Mouse (Mus musculus) neural tube, embryonic 12.5 days (tissue): ENCODE measurements around the gene Tmed1. TPM values are rescaled to one million over a fixed set of nuclear protein-coding genes. Genes with fewer than 3 reads are reported as not detected.

ENCODE experiments used
- ATAC-seq: fragments of 200-750 bp; cut with Nextera tagmentation; 2 replicates; pipeline ENCODE4 v1.8.0; 2017; ENCODE audit warnings: low read depth, mild to moderate bottlenecking, moderate TSS enrichment, moderate library complexity; ENCODE audit not compliant: low FRiP score
- H3K27ac ChIP-seq: fragments of 300-500 bp; sonication (generic); 2 replicates; pipeline ENCODE4 v1.5.1; 2016
- H3K27me3 ChIP-seq: fragments of 300-500 bp; sonication (generic); replicated peaks from 2 replicates; pipeline ENCODE4 v1.6.1; 2016; ENCODE audit warnings: mild to moderate bottlenecking
- H3K36me3 ChIP-seq: fragments of 300-500 bp; sonication (generic); 2 replicates; pipeline ENCODE4 v1.6.1; 2016; ENCODE audit warnings: mild to moderate bottlenecking
- H3K4me1 ChIP-seq: fragments of 300-500 bp; sonication (generic); 2 replicates; pipeline ENCODE4 v1.6.1; 2016
- H3K4me2 ChIP-seq: fragments of 300-500 bp; sonication (generic); replicated peaks from 2 replicates; pipeline ENCODE4 v1.6.1; 2016; ENCODE audit warnings: mild to moderate bottlenecking
- H3K4me3 ChIP-seq: fragments of 300-500 bp; sonication (generic); 2 replicates; pipeline ENCODE4 v1.5.1; 2016
- H3K9ac ChIP-seq: fragments of 300-500 bp; sonication (generic); 2 replicates; pipeline ENCODE4 v1.6.1; 2016; ENCODE audit warnings: mild to moderate bottlenecking
- H3K9me3 ChIP-seq: fragments of 300-500 bp; sonication (generic); 2 replicates; pipeline ENCODE4 v1.6.1; 2016; ENCODE audit warnings: mild to moderate bottlenecking
- WGBS: fragments of 180-500 bp; shearing (Covaris S2); methylation state at CpG from one replicate; pipeline ENCODE4 v1.1.7; 2016; 5-methylcytosine and 5-hydroxymethylcytosine counted together
- polyA plus RNA-seq: library from polyadenylated mRNA; unstranded; fragments of >200 nt; fragmentation: Nextera tagmentation; extraction: Ambion mirVana; gene quantifications from 2 replicates; pipeline ENCODE4 v1.2.1, GENCODE M21; 2016

The Tmed1 gene
- polyA plus RNA-seq, 1 experiment from 2014 or later: 69.1 TPM

GRCm38 (mm10) chr9:21517947-21518495 lies 8.0 kb upstream of the Tmed1 start:
- Histone ChIP-seq H3K9ac (no peak overlapping the region), H3K27ac (no peak overlapping the region), H3K4me1 (no peaks in the 10 kb centered on the region), H3K9me3 (no peaks in the 10 kb centered on the region), H3K4me3 (no peak overlapping the region), H3K36me3 (peaks cover 3% of the 10 kb centered on the region; the same call in 1 of the 2 replicates), H3K4me2 (no peak overlapping the region), H3K27me3 (no peaks in the 10 kb centered on the region)
- ATAC-seq: no peak
- WGBS: 87% methylated on average over 6 of the region's 6 CpGs

GRCm38 (mm10) chr9:21513466-21513865 lies 3.4 kb upstream of the Tmed1 start:
- over 99% methylated on average over 4 of the region's 4 CpGs for WGBS
- Histone ChIP-seq H3K4me1 (peaks cover 16% of the 10 kb centered on the region), H3K9me3 (no peaks in the 10 kb centered on the region), H3K27ac (no peak overlapping the region), H3K36me3 (peaks cover 6% of the 10 kb centered on the region), H3K4me2 (no peak overlapping the region), H3K9ac (no peak overlapping the region), H3K4me3 (no peak overlapping the region), H3K27me3 (no peaks in the 10 kb centered on the region)
- no peak for ATAC-seq

GRCm38 (mm10) chr9:21511052-21511451 lies 1.0 kb upstream of the Tmed1 start:
- Histone ChIP-seq H3K27me3 (no peaks in the 10 kb centered on the region), H3K36me3 (peaks cover 27% of the 10 kb centered on the region), H3K4me1 (peaks cover 16% of the 10 kb centered on the region), H3K4me2 (peak overlapping the region; percentile 71), H3K9me3 (no peaks in the 10 kb centered on the region), H3K9ac (peak overlapping the region; percentile 60; the same call in 1 of the 2 replicates), H3K27ac (no peak overlapping the region), H3K4me3 (peak overlapping the region; percentile 68)
- ATAC-seq: no peak
- 86% methylated on average over 9 of the region's 9 CpGs for WGBS

- peak; percentile 45; the same call in 1 of the 2 replicates for ATAC-seq
- H3K36me3 ChIP-seq: peaks cover 31% of the 10 kb centered on the region
- peak overlapping the region; percentile 55; the same call in 1 of the 2 replicates for H3K27ac ChIP-seq
- WGBS: 7% methylated on average over 7 of the region's 7 CpGs
- peak overlapping the region; percentile 71 for H3K4me2 ChIP-seq
- H3K9ac ChIP-seq: peak overlapping the region; percentile 60
- H3K4me1 ChIP-seq: peaks cover 16% of the 10 kb centered on the region
- peak overlapping the region; percentile 68 for H3K4me3 ChIP-seq
- no peaks in the 10 kb centered on the region for H3K9me3 ChIP-seq
- no peaks in the 10 kb centered on the region for H3K27me3 ChIP-seq
These were observed 600 bp upstream of the Tmed1 start for GRCm38 (mm10) chr9:21510689-21511015.

GRCm38 (mm10) chr9:21508871-21509404 lies 1.1 kb downstream of the Tmed1 start:
- H3K27me3 ChIP-seq: no peaks in the 10 kb centered on the region
- ATAC-seq: no peak
- 82% methylated on average over 7 of the region's 7 CpGs for WGBS
- H3K4me3 ChIP-seq: peak overlapping the region; percentile 68; the same call in 1 of the 2 replicates
- H3K27ac ChIP-seq: no peak overlapping the region
- peaks cover 48% of the 10 kb centered on the region for H3K36me3 ChIP-seq
- H3K9ac ChIP-seq: 0 out of 2 replicates have a peak overlapping the region, but pooled peaks have one; percentile 60
- peak overlapping the region; percentile 71 for H3K4me2 ChIP-seq
- peaks cover 16% of the 10 kb centered on the region for H3K4me1 ChIP-seq
- no peaks in the 10 kb centered on the region for H3K9me3 ChIP-seq

- no peak for ATAC-seq
- no peak overlapping the region for H3K9ac ChIP-seq
- H3K36me3 ChIP-seq: peaks cover 58% of the 10 kb centered on the region
- peaks cover 16% of the 10 kb centered on the region for H3K4me1 ChIP-seq
- no peak overlapping the region for H3K4me3 ChIP-seq
- no peak overlapping the region for H3K4me2 ChIP-seq
- H3K27me3 ChIP-seq: no peaks in the 10 kb centered on the region
- H3K9me3 ChIP-seq: no peaks in the 10 kb centered on the region
- 91% methylated on average over 15 of the region's 15 CpGs for WGBS
- no peak overlapping the region for H3K27ac ChIP-seq
These were observed 2.2 kb downstream of the Tmed1 start for GRCm38 (mm10) chr9:21507753-21508430.

- Histone ChIP-seq H3K4me1 (peaks cover 13% of the 10 kb centered on the region), H3K9me3 (no peaks in the 10 kb centered on the region), H3K27ac (no peak overlapping the region), H3K27me3 (no peaks in the 10 kb centered on the region), H3K36me3 (peaks cover 71% of the 10 kb centered on the region), H3K4me3 (no peak overlapping the region), H3K9ac (no peak overlapping the region), H3K4me2 (no peak overlapping the region)
- no peak for ATAC-seq
These were observed 4.3 kb downstream of the Tmed1 start for GRCm38 (mm10) chr9:21505767-21506166.

- Histone ChIP-seq H3K4me2 (no peak overlapping the region), H3K27ac (no peak overlapping the region), H3K9ac (no peak overlapping the region), H3K27me3 (no peaks in the 10 kb centered on the region), H3K9me3 (no peaks in the 10 kb centered on the region), H3K4me3 (no peak overlapping the region), H3K36me3 (peaks cover 77% of the 10 kb centered on the region), H3K4me1 (no peaks in the 10 kb centered on the region)
- no peak for ATAC-seq
- 98% methylated on average over 8 of the region's 8 CpGs for WGBS
These were observed 6.7 kb downstream of the Tmed1 start for GRCm38 (mm10) chr9:21503352-21503751.

GRCm38 (mm10) chr9:21498284-21498902 lies 11.7 kb downstream of the Tmed1 start:
- Histone ChIP-seq H3K27me3 (no peaks in the 10 kb centered on the region), H3K9me3 (no peaks in the 10 kb centered on the region), H3K4me1 (no peaks in the 10 kb centered on the region), H3K4me2 (no peak overlapping the region), H3K27ac (no peak overlapping the region), H3K4me3 (no peak overlapping the region), H3K36me3 (peaks cover 58% of the 10 kb centered on the region), H3K9ac (no peak overlapping the region)
- 87% methylated on average over 12 of the region's 12 CpGs for WGBS
- ATAC-seq: no peak

- Histone ChIP-seq H3K27me3 (no peaks in the 10 kb centered on the region), H3K36me3 (peaks cover 53% of the 10 kb centered on the region), H3K9me3 (no peaks in the 10 kb centered on the region), H3K4me2 (no peak overlapping the region), H3K27ac (no peak overlapping the region), H3K9ac (no peak overlapping the region), H3K4me3 (no peak overlapping the region), H3K4me1 (no peaks in the 10 kb centered on the region)
- ATAC-seq: no peak
- 93% methylated on average over 2 of the region's 2 CpGs for WGBS
These were observed 12.4 kb downstream of the Tmed1 start for GRCm38 (mm10) chr9:21497664-21498063.

- H3K36me3 ChIP-seq: peaks cover 53% of the 10 kb centered on the region
- no peak overlapping the region for H3K9ac ChIP-seq
- H3K9me3 ChIP-seq: no peaks in the 10 kb centered on the region
- 90% methylated on average over 16 of the region's 16 CpGs for WGBS
- no peak overlapping the region for H3K4me2 ChIP-seq
- ATAC-seq: no peak
- no peak overlapping the region for H3K27ac ChIP-seq
- no peaks in the 10 kb centered on the region for H3K4me1 ChIP-seq
- H3K4me3 ChIP-seq: no peak overlapping the region
- H3K27me3 ChIP-seq: no peaks in the 10 kb centered on the region
These were observed 13.0 kb downstream of the Tmed1 start for GRCm38 (mm10) chr9:21497050-21497542.

- 85% methylated on average over 19 of the region's 19 CpGs for WGBS
- no peaks in the 10 kb centered on the region for H3K9me3 ChIP-seq
These were observed 13.6 kb downstream of the Tmed1 start for GRCm38 (mm10) chr9:21496308-21497049.

More at GRCm38 (mm10) chr9:21496308-21497049, 13.6 kb downstream of the Tmed1 start:
- Histone ChIP-seq H3K36me3 (peaks cover 53% of the 10 kb centered on the region), H3K27me3 (no peaks in the 10 kb centered on the region), H3K9ac (0 out of 2 replicates have a peak overlapping the region, but pooled peaks have one; percentile 33), H3K4me3 (no peak overlapping the region), H3K27ac (no peak overlapping the region), H3K4me2 (no peak overlapping the region), H3K4me1 (no peaks in the 10 kb centered on the region)
- no peak for ATAC-seq
